Mouse (Mus musculus) right cerebral cortex, adult 2 months (tissue): ENCODE measurements at regions not wholly inside any gene's neighbourhood (a gene's known extent, or its start where the extent isn't known, plus 50 kb on each side); places are given as distances from the start of the nearest gene placed in this dataset.

ENCODE experiments used
- DNase-seq, 2 experiments: peaks; one replicate each; pipeline ENCODE4 v3.0.0; 2021 to 2022; ENCODE audit warnings: low spot score in 2 of 2

- DNase-seq, result no peak
Measured at GRCm38 (mm10) chr13:101883177-101883576, 115.2 kb upstream of the Pik3r1 start.

DNA sequence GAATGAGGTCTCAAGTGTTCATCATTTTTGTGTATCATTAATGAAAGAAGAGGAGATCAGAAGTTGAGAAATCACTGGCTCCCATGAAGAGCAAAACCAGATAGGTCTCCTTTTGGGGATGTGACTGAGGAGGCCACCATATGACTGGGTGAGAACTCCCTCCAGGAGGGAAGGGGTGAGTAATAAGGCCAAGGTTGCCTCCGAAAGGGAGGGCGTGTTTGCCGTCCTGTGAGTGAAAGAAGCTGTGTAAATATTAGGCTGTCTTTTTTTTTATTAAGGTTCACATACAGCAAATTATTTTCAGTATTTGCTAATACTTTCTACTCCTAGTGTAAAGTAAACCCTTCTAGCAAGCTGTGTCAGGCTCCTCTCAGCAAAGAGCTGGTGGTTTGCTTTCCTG lies 116.7 kb upstream of the Pik3r1 start:
- DNase-seq, result no peak

GRCm38 (mm10) chr13:101891473-101891872 lies 123.5 kb upstream of the Pik3r1 start:
- no peak for DNase-seq

GRCm38 (mm10) chr13:101893035-101893600 lies 125.1 kb upstream of the Pik3r1 start:
- no peak for DNase-seq

GRCm38 (mm10) chr13:101895161-101895560 lies 127.1 kb upstream of the Pik3r1 start:
- DNase-seq, result no peak

DNA sequence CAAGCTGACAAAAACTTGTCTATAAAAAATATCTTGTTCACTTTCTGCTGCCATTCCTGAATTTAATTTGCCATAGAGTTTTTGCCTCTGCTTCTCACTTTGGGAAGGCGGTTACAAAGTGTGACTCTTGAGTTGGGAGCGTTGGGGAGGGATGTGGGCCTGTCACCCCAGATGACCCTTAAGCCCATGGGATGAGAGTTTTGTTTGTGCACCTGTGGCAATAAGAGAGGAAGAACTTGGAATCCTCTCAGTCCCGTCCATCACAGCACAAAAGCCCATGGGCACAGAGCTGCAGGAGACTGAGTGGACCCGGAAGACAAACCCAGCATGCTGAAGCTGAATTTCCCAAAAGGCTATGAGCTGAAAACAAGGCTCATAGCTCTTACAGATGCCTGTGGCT lies 127.7 kb upstream of the Pik3r1 start:
- DNase-seq, result no peak

GRCm38 (mm10) chr13:101896946-101897345 lies 128.9 kb upstream of the Pik3r1 start:
- DNase-seq, result no peak

GRCm38 (mm10) chr13:101902213-101902612 lies 134.2 kb upstream of the Pik3r1 start:
- DNase-seq, result no peak

- peak; percentile 68 to 73 for DNase-seq
Measured at GRCm38 (mm10) chr13:101905909-101906676, 138.1 kb upstream of the Pik3r1 start.

- DNase-seq, result peak; percentile 38 to 43
Measured at GRCm38 (mm10) chr13:101909026-101909425, 141.0 kb upstream of the Pik3r1 start.

DNA sequence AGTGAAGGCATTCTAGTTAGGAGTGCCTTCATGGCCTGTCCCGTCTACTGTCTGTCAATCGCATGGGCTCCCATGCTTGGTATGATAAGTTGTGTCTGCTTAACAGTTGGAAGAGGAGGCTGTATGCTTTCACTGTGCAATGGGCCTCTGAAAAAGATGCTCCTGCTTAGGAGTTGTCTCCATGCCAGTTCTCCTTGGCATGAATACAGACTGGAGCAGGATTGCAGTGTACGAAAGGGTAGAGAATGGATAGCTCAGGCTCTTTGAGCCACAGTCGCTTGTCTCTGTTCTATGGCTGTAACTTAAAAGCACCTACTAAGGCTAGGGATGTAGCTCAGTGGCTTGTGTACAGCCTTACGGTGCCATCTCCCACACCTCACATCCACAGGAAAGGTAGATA lies 142.7 kb upstream of the Pik3r1 start:
- no peak for DNase-seq

DNA sequence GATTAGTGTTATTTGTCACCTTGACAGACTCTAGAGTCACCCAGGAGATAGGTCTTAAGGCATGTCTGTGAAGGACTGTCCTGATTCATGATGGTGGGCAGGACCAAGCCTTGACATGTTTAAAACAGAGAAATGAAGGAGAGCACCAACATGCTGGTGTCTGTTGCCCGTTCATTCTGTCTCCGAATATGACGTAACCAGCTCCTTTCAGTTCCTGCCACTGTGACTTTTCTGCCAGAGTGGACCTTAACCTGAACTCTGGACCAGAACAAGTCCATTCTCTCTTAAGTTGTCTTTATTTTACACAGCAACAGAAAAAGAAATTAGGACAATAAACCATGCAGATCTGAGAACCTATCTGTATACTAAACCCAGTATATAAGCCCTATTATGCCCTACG lies 146.1 kb upstream of the Pik3r1 start:
- DNase-seq, result no peak

GRCm38 (mm10) chr13:101914691-101915541 lies 146.9 kb upstream of the Pik3r1 start:
- DNase-seq, result peak; percentile 53 to 63

GRCm38 (mm10) chr13:101915542-101915941 lies 147.5 kb upstream of the Pik3r1 start:
- peak; percentile 52 to 60 for DNase-seq

DNA sequence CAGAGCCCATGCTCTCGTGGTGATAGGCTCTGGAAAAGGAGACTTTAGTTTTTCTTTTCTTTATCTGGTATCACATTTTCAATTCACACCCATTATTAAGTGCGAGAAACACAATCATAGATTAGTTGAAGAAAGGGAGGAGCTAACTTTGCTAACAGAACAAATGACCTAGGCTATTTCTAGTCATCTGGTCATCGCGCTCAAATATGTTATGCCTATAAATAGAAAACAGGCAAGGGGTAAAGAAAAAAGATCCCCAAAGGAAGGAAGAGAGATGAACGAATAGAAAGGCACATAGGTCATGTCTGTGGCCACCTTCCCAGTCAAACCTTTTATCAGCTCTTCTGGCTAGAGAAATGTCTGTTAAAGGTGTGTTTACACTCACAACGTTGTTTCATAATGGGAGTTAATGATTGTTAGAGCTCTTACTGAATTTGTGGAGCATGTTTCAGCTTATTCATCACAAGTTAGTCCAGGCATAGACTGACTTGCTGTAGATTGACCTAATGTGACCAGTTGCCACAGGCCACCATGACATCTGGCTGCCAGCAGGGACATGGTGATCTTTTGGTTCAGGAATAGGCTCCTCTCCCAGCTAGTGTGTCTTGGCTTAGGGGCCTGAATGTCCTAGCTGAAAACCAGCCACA lies 148.1 kb upstream of the Pik3r1 start:
- DNase-seq, result no peak

DNA sequence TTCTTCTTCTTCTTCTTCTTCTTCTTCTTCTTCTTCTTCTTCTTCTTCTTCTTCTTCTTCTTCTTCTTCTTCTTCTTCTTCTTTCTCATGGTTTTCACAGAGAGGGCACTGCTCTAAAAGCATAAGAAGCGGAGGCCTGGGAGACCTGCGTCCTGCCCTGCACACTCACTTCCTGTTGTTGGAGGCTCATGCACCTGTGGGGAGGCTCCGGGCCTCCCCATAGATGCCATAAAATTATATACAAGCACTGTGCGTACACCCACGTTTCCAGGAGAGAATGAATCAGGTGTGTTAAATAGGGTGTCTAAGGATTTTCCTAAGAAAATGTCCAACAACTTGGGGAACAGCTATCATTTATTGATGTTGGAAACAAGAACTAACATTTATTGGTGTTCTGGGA lies 148.9 kb upstream of the Pik3r1 start:
- no peak for DNase-seq

GRCm38 (mm10) chr13:101918185-101918584 lies 150.2 kb upstream of the Pik3r1 start:
- DNase-seq, result no peak

DNA sequence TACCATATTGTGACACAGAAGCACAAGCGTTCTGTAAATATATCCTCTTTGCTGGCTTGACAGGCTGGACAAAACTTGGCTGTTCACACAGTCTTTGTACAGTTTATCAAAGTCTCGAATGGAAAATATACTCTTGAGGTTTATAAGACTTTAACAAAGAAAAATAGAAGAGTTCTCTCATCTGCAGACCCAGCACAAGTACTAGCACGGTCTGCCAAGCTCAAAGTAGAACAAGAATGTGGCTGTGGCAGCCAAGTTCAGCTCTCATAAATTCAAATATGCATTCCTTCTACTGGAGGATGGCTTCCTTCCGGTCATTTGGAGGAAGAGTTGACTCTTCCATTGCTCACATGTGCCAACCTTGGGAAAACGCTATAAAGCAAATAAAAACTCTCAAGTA lies 151.2 kb upstream of the Pik3r1 start:
- no peak for DNase-seq

GRCm38 (mm10) chr13:101920384-101920783 lies 152.4 kb upstream of the Pik3r1 start:
- no peak for DNase-seq

- DNase-seq, result no peak
Measured at GRCm38 (mm10) chr13:101924637-101925036, 156.6 kb upstream of the Pik3r1 start.

GRCm38 (mm10) chr13:101931264-101931663 lies 163.2 kb upstream of the Pik3r1 start:
- DNase-seq, result no peak

GRCm38 (mm10) chr13:101931882-101932281 lies 163.9 kb upstream of the Pik3r1 start:
- no peak for DNase-seq
